Mouse (Mus musculus): Measurements from ENCODE around the gene Ankfn1. TPM values are rescaled to one million over a fixed set of nuclear protein-coding genes. Genes with fewer than 3 reads are reported as not detected.

The Ankfn1 gene
- not detected in 2 replicates for total RNA-seq (2017)

DNA sequence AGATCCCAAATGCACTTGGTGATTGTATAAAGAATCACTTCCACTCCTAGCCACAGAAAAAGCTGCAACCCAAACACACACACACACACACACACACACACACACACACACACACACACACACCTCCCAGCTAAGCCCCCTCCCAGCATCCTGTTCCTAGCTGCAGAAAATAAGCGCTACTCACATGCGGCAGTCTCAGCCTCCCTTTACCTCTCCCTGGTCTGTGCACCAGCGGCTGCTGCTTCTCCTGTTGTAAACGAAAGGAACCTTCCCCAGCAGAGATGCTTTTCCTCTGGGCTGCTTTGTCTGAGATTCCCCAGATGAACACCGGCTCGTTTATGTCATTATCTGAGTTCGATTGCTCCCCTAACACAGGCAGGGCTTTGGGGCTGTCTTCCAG is at the start of gene Ankfn1:
Gene Ankfn1 (minus strand): TSS at position 223 of the 400 bp plus-strand sequence.
- no peak for ATAC-seq (replicated peaks in 1 of 2; ENCODE audit: insufficient read depth in 1 of 2, low FRiP score in 2 of 2, low TSS enrichment in 1 of 2, low read depth in 1 of 2, poor library complexity in 2 of 2, severe bottlenecking in 2 of 2)

GRCm38 (mm10) chr11:89823661-89824446 is 46.4 kb upstream of the Ankfn1 start:
- ATAC-seq (replicated peaks in 1 of 2; ENCODE audit: insufficient read depth in 1 of 2, low FRiP score in 2 of 2, low TSS enrichment in 1 of 2, low read depth in 1 of 2, poor library complexity in 2 of 2, severe bottlenecking in 2 of 2) = no peak

GRCm38 (mm10) chr11:89818594-89818993 is 41.1 kb upstream of the Ankfn1 start:
- no peak for ATAC-seq (replicated peaks in 1 of 2; ENCODE audit: insufficient read depth in 1 of 2, low FRiP score in 2 of 2, low TSS enrichment in 1 of 2, low read depth in 1 of 2, poor library complexity in 2 of 2, severe bottlenecking in 2 of 2)

- no peak for ATAC-seq (replicated peaks in 1 of 2; ENCODE audit: insufficient read depth in 1 of 2, low FRiP score in 2 of 2, low TSS enrichment in 1 of 2, low read depth in 1 of 2, poor library complexity in 2 of 2, severe bottlenecking in 2 of 2)
Observed at GRCm38 (mm10) chr11:89811403-89811802, 34.0 kb upstream of the Ankfn1 start.

- ATAC-seq (replicated peaks in 1 of 2; ENCODE audit: insufficient read depth in 1 of 2, low FRiP score in 2 of 2, low TSS enrichment in 1 of 2, low read depth in 1 of 2, poor library complexity in 2 of 2, severe bottlenecking in 2 of 2) = no peak
Observed at GRCm38 (mm10) chr11:89807998-89808397, 30.5 kb upstream of the Ankfn1 start.

DNA sequence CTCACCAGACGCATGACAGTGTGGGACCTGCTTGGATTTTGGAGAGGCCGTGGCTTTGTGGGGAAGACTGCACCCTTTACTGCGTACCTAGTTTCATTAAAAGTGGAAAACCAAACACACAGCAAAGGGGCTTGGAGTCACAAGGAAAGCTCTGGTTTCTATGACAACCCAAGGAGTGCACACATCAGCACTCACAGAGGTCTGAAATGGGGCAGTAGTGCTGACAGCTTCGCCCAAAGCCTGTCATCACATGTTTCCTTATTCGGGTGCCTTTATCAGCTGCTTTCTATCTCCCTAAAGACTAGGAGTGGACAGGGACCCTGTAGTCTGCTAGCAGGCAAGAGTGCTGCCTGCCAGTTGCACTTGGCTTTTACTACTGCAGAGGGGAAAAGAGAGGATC is 27.4 kb upstream of the Ankfn1 start:
- ATAC-seq (replicated peaks in 1 of 2; ENCODE audit: insufficient read depth in 1 of 2, low FRiP score in 2 of 2, low TSS enrichment in 1 of 2, low read depth in 1 of 2, poor library complexity in 2 of 2, severe bottlenecking in 2 of 2) = no peak

DNA sequence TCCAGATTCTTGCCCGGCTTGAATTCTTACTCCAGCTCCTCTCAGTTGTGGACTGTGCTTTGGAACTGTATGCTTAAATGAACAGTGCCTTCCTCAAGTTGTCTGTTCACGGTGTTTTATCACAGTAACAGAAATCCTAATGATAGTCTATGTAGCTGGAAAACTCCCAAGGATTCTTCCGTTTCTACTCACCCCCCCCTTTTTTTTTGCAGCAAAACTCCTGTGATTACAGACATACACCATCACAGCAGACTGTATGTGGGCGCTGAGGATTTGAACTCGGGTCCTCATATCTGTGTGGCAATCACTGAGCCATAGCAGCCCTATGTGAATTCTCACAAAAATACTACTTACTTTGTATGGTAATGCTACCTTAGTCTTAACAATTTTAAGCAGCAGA is 26.5 kb upstream of the Ankfn1 start:
- no peak for ATAC-seq (replicated peaks in 1 of 2; ENCODE audit: insufficient read depth in 1 of 2, low FRiP score in 2 of 2, low TSS enrichment in 1 of 2, low read depth in 1 of 2, poor library complexity in 2 of 2, severe bottlenecking in 2 of 2)

GRCm38 (mm10) chr11:89792709-89793108 is 15.3 kb upstream of the Ankfn1 start:
- ATAC-seq (replicated peaks in 1 of 2; ENCODE audit: insufficient read depth in 1 of 2, low FRiP score in 2 of 2, low TSS enrichment in 1 of 2, low read depth in 1 of 2, poor library complexity in 2 of 2, severe bottlenecking in 2 of 2) = no peak

DNA sequence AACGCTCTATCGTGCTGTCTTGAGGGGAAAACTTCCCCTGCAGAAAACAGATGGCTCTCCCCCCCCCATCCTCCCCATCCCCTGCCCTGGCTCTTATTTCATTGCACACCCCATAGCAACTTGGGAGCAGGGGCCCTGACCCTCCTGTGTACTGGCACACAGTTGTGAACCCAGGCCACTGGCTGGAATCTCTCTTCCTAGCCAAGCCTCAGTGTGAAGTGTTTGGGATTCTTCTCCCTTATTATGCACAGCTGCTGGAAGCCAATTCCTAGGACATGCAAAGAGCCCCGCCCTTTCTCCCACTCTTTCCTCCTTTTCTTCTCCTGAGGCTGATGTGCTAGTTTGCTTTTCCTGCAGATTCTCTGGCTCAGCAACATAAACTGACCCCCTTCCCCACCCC is 1.4 kb downstream of the Ankfn1 start:
- no peak for ATAC-seq (replicated peaks in 1 of 2; ENCODE audit: insufficient read depth in 1 of 2, low FRiP score in 2 of 2, low TSS enrichment in 1 of 2, low read depth in 1 of 2, poor library complexity in 2 of 2, severe bottlenecking in 2 of 2)

GRCm38 (mm10) chr11:89774913-89775312 is 2.5 kb downstream of the Ankfn1 start:
- ATAC-seq (replicated peaks in 1 of 2; ENCODE audit: insufficient read depth in 1 of 2, low FRiP score in 2 of 2, low TSS enrichment in 1 of 2, low read depth in 1 of 2, poor library complexity in 2 of 2, severe bottlenecking in 2 of 2) = no peak

DNA sequence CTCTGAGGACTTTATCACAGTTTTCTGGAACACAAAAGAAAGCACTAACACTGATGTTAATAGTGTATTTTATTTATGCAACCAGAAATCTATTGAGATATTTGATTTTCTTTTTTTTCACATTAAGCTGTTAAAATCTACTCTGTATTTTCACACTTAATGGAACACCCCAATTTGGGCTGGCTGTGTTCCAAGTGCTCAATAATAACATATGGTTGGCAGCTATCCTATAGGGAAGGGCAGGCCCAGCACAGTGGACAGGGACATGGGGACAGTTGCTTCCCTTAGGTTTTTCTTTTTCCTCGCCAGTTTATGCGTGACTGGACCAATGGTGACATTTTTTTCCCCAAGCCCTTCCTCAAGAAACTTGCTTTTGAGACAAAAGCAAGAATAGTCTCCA is 4.5 kb downstream of the Ankfn1 start:
- ATAC-seq (replicated peaks in 1 of 2; ENCODE audit: insufficient read depth in 1 of 2, low FRiP score in 2 of 2, low TSS enrichment in 1 of 2, low read depth in 1 of 2, poor library complexity in 2 of 2, severe bottlenecking in 2 of 2) = no peak

DNA sequence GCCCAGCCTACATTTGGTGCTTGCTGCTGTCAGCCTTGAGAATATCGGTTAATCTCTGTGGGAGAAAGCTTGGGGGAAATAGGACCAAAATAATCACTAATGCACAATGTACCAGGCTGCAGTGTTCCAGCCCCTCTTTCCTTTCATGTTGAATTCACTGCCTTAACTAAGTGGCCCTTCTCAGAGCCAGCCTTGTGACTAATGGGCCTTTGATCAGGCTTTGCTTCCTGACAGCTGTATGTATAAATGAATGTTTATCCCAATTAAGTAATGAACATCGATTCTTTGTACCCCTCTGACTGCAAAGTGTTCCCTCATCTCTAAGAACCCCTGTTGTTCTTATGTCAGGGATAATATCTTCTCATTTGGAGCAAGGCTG is 11.7 kb downstream of the Ankfn1 start:
- ATAC-seq (replicated peaks in 1 of 2; ENCODE audit: insufficient read depth in 1 of 2, low FRiP score in 2 of 2, low TSS enrichment in 1 of 2, low read depth in 1 of 2, poor library complexity in 2 of 2, severe bottlenecking in 2 of 2) = no peak

DNA sequence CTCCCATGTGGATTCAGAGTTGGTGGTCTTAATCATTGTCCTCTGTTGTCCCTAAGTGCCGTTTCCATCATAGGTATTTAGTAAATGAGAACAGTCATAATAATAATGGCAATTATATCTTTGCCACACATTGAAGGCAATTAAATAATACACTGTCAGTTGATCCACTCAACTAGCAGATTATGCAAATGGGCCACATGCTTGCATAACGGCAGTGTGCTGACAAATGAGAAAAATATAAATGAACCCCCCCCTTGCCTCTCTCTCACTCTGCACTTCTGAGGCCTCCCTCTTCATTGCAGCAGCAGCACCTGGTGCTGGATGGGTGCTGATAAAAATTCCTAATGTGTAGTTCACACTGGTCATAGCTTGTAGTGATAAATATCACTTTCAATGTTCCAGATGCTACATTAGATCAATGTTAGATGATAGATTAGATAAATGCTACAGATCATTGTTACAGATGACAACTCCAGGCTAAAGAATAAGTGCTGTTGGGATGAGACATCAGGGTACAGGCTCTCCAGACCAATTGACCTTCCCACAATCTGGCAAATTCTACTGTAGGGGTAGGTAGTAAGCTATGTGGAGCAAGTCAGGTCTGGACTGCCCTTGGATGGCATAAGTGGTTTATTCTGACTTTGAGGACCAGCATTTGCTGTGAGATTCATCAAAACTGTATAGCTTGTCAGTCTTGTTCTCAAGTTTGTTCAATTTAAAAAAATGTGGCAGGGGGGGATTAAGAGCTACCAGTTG is 12.3 kb downstream of the Ankfn1 start:
- ATAC-seq (replicated peaks in 1 of 2; ENCODE audit: insufficient read depth in 1 of 2, low FRiP score in 2 of 2, low TSS enrichment in 1 of 2, low read depth in 1 of 2, poor library complexity in 2 of 2, severe bottlenecking in 2 of 2) = no peak

- ATAC-seq (replicated peaks in 1 of 2; ENCODE audit: insufficient read depth in 1 of 2, low FRiP score in 2 of 2, low TSS enrichment in 1 of 2, low read depth in 1 of 2, poor library complexity in 2 of 2, severe bottlenecking in 2 of 2) = no peak
Observed at GRCm38 (mm10) chr11:89733973-89734693, 43.3 kb downstream of the Ankfn1 start.

DNA sequence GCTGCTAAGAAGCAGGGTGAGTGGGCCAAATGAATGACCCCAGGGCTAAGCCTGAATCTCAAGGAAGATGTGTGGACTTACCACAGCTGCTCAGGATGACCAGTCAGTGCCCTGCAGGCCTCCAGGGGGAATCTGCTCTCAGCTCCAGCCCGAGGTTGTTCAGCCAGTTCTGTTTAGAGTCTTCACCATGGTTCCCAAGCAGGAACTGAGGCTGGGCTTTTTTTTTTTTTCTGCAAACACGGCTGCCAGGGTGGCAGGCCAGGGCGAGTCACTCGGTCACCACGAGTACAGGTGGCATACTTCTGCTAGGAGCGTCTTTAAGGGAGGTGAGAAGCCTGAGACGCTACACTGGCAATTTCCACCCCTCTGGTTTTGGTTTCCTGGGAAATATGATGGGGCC is 43.9 kb downstream of the Ankfn1 start:
- ATAC-seq (replicated peaks in 1 of 2; ENCODE audit: insufficient read depth in 1 of 2, low FRiP score in 2 of 2, low TSS enrichment in 1 of 2, low read depth in 1 of 2, poor library complexity in 2 of 2, severe bottlenecking in 2 of 2) = no peak

DNA sequence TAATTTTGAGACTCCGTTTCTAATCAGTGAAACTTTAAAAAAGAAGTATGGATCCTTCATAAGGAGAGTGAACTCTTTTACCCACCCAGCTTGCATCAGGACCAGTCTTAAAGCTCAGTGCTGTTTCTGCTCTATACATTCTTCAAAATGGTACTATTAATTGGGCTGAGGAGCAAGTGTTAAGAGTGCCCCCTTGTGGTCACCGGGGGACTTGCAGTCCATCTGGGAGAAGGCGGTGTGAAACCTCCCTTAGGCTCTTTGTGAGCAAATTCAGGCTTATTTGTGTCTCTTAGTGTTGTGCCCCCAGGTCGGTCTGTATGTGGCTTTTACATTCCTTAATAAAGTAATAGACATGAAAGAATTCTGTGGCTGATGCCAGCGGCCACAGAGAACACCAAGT is 56.6 kb downstream of the Ankfn1 start:
- peak; percentile 56 to 69; a peak in 3 of 4 replicates for ATAC-seq (replicated peaks in 1 of 2; ENCODE audit: insufficient read depth in 1 of 2, low FRiP score in 2 of 2, low TSS enrichment in 1 of 2, low read depth in 1 of 2, poor library complexity in 2 of 2, severe bottlenecking in 2 of 2)

DNA sequence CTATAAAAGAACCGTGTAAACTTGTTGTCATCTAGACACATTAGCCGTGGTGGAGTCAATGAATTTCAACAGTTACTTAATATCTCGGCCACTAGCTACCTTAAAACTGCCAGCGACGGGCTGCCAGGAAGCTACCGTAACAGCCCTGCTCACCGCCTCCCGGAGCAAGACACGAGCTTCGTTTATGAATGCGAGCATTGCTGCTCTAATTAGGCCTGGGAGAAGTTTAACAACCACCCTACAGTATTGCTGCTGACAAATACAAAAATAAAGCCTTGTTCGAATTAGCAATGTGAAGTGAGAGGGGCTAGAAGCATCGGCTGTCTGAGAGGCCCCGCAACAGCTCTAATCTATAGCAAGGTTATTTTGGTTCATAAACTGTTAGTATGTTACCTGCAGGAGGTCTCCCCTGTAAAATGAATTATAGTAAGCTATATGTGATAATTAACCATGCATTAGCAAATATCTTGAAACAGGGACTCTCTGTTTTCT is 58.9 kb downstream of the Ankfn1 start:
- ATAC-seq (replicated peaks in 1 of 2; ENCODE audit: insufficient read depth in 1 of 2, low FRiP score in 2 of 2, low TSS enrichment in 1 of 2, low read depth in 1 of 2, poor library complexity in 2 of 2, severe bottlenecking in 2 of 2) = no peak

DNA sequence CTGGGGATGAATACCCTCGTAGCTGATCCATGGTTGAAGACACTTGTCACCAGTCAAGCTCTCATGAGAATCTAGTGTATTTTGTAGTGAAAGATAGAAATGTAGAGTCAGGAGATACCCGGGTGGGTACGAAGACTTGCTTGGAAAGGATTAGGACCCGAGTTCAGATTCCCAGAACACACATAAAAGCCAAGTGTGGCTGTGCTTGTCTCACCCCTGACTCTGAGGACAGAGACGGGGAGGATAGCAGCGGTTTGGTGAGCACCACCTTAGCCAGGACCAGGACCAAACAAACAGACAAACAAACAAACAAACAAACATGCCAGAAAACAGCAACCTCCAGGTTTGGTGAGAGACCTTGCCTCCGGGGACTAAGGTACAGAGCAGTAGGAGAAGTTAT is 61.1 kb downstream of the Ankfn1 start:
- no peak for ATAC-seq (replicated peaks in 1 of 2; ENCODE audit: insufficient read depth in 1 of 2, low FRiP score in 2 of 2, low TSS enrichment in 1 of 2, low read depth in 1 of 2, poor library complexity in 2 of 2, severe bottlenecking in 2 of 2)

Data from hematopoietic stem cell, adult 5-6 weeks (primary cell).